Mouse (Mus musculus): Measurements from ENCODE around the gene Slc35d2. TPM values are rescaled to one million over a fixed set of nuclear protein-coding genes. Genes with fewer than 3 reads are reported as not detected.

The Slc35d2 gene
- polyA plus RNA-seq, 1 experiment from 2014 or later = 4.7 TPM

DNA sequence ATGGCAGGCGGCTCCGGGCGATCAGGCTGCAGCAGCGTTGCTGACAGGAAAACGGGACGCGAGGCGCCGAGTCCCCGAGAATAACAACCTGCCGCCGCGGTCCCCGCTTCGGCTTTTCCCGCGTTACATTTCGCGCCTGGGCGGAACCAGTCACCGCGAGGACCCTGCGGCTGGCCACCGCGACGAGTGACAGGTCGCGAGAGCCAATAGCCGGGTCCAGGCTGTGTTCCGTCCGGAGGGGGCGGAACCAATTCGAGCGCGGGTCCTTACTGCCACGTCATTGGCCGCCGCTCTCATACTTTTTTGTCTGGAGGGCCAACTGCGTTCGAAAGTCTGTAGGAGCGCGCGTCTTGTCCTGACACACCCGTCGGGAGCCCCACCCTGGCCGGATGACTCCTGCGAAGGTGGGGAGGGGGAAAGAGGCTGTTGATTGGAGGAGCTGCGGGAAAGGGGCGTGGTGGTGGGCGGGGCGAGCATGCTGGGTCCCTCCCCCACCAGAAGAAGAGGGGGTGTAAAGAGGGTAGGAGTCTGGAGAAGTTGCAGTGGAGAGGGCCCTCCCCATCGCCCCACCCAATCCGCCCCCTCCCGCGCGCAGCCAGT lies 24.0 kb upstream of the Slc35d2 start, which contains the start of gene Zfp367:
Zfp367 (minus strand) TSS at position 120 of the 600 bp plus-strand sequence.
- Histone ChIP-seq H3K9me3 (no peaks in the 10 kb centered on the region), H3K36me3 (no peaks in the 10 kb centered on the region), H3K4me1 (peaks cover 40% of the 10 kb centered on the region), H3K4me2 (peak within 1 kb of the TSS; percentile 84), H3K27me3 (no peaks in the 10 kb centered on the region), H3K27ac (peak within 1 kb of the TSS; percentile 95), H3K4me3 (peak within 1 kb of the TSS; percentile 90), H3K9ac (peak within 1 kb of the TSS; percentile 79)
- under 1% methylated on average over 53 of the region's 56 CpGs for WGBS
- peak; percentile 96 for ATAC-seq (ENCODE audit: borderline replicate concordance, extremely low read depth, low FRiP score, low TSS enrichment)

DNA sequence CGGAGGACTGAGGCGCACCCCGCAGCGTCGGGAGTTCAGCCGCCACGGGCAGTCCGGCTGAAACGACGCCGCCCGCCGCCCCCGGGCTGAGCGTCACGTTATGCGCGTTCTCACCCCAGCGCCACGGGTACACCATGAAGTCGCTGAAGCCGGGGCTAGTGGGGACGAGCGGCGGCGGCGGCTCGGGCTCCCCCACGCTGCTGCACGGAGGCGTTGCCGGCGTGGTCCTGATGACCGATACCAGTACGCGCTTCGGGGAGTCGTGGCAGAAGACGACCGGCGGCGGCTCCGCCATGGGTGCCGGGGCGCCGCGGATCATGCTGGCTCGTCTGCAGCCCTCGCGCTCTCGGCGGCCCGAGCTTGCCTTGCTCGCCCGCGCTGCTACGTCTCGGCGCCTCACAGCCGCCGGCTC lies 23.5 kb upstream of the Slc35d2 start:
- ATAC-seq (ENCODE audit: borderline replicate concordance, extremely low read depth, low FRiP score, low TSS enrichment) = peak; percentile 6; the same call in 1 of the 2 replicates

DNA sequence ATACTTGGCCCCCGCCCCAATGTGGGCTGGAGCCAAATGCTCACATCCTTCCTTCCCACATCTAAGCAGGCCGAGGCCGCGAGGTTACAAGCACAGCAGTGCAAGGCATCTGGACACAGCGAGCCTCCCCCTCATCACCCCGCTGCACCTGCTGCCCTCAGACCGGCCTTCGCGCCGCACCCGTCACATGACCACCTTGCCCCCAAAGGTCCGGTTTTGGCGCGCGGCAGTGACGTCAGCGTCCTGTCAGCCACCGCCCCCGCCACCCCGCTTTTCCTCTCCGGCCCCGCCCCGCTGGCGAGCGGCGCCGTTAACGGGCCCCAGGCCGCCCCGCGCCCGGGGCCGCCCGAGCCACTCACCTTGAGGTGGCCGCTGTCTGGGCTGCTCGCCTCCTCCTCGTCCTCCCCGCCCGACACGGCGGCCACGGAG lies 23.1 kb upstream of the Slc35d2 start:
- Histone ChIP-seq H3K36me3 (no peaks in the 10 kb centered on the region), H3K4me1 (peaks cover 40% of the 10 kb centered on the region), H3K4me2 (peak overlapping the region; percentile 84), H3K9ac (peak overlapping the region; percentile 79), H3K27me3 (no peaks in the 10 kb centered on the region), H3K27ac (peak overlapping the region; percentile 95), H3K4me3 (peak overlapping the region; percentile 90), H3K9me3 (no peaks in the 10 kb centered on the region)
- WGBS = under 1% methylated on average over 42 of the region's 42 CpGs
- ATAC-seq (ENCODE audit: borderline replicate concordance, extremely low read depth, low FRiP score, low TSS enrichment) = peak; percentile 6; the same call in 1 of the 2 replicates

More for the DNA sequence above, 23.5 kb upstream of the Slc35d2 start:
- Histone ChIP-seq H3K9ac (peak overlapping the region; percentile 79), H3K4me1 (peaks cover 40% of the 10 kb centered on the region), H3K27ac (peak overlapping the region; percentile 95), H3K27me3 (no peaks in the 10 kb centered on the region), H3K4me3 (peak overlapping the region; percentile 90), H3K9me3 (no peaks in the 10 kb centered on the region), H3K4me2 (peak overlapping the region; percentile 84), H3K36me3 (no peaks in the 10 kb centered on the region)
- WGBS = under 1% methylated on average over 61 of the region's 61 CpGs

DNA sequence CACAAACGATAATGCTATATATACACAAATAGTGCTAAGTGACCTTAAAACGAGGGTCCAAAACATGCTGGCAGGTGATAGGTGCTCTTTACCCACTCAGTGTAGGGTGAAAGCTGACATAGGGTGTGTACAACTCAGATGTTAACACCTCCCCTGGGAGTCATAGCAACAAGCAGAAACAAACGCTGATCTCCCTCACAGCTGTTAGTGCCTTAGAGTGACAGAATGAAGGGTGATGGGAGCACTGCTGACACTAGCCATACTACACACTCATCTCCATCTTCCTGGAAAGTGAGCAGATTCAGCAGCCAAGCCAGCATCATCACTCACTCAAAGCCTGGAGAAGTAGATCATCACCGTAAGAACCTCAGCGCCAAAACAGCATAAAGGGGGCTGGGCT lies 21.0 kb upstream of the Slc35d2 start:
- no peak for ATAC-seq (ENCODE audit: borderline replicate concordance, extremely low read depth, low FRiP score, low TSS enrichment)
- no peak overlapping the region for H3K9ac ChIP-seq
- peaks cover 35% of the 10 kb centered on the region for H3K4me1 ChIP-seq
- no peaks in the 10 kb centered on the region for H3K27me3 ChIP-seq
- H3K4me2 ChIP-seq = 0 out of 2 replicates have a peak overlapping the region, but pooled peaks have one; percentile 1
- H3K4me3 ChIP-seq = no peak overlapping the region
- no peaks in the 10 kb centered on the region for H3K9me3 ChIP-seq
- no peaks in the 10 kb centered on the region for H3K36me3 ChIP-seq
- 47% methylated on average over 5 of the region's 5 CpGs for WGBS
- no peak overlapping the region for H3K27ac ChIP-seq

DNA sequence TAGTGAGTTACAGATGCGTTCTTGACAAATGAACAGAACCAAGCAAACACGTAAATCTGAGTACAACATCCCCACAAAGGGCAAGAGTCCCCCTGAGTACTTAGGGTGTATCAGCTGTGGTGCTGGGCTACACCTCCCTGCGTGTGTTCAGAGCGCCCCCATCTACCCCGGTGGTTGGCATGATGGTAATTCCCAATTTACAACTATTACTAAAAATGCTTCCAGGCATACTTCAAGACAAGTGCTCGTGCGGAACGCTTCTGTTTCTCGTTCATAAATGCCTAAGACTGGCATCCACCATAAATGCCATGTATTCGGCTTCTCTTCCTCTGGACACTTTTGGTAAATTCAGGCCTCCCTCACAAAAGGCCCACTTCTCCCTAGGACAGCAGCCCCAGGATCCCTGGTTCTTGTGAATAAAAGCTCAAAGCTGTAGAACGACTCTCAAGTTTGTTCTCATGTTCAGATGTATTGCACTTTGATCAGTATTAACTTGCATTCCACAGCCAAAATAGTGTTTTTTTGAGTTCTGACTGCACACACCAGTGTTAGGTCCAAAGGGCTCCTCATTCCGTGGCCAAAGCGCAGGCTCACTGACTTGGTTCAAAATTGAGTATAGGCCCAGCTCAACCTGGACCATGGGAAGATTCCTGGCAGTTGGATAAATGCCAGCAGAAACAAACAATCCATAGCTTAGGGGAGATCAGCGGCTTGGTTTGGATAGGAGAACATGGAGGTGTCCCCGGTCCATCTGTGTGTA lies 628 bp upstream of the Slc35d2 start:
- 36% methylated on average over 15 of the region's 15 CpGs for WGBS

DNA sequence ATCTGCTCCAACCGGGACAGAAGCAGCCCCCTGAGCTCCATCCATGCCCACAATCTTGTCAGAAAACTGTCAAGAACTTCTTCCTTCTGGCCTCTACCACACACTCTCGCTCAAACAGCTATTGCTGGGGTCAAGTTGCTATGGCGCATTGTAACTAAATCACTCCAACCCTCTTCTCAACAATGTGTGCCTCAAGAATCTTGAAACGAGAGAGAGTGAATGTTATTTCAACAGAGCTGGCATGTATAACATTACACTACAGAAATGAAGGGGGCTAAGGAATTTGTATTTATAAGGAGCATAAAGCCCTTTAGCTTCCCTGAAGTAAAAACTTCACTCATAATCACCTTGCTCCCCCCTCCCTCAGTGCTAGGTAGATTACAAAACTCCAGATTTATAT lies 2.9 kb downstream of the Slc35d2 start:
- H3K4me2 ChIP-seq = no peak overlapping the region
- no peaks in the 10 kb centered on the region for H3K9me3 ChIP-seq
- 0 out of 2 replicates have a peak overlapping the region, but pooled peaks have one; percentile 19 for H3K27ac ChIP-seq
- no peaks in the 10 kb centered on the region for H3K36me3 ChIP-seq
- H3K9ac ChIP-seq = no peak overlapping the region
- H3K4me3 ChIP-seq = no peak overlapping the region
- peaks cover 10% of the 10 kb centered on the region; the same call in 1 of the 2 replicates for H3K4me1 ChIP-seq
- no peaks in the 10 kb centered on the region for H3K27me3 ChIP-seq
- 33% methylated on average over 4 of the region's 4 CpGs for WGBS
- ATAC-seq (ENCODE audit: borderline replicate concordance, extremely low read depth, low FRiP score, low TSS enrichment) = no peak

More for the DNA sequence above, 628 bp upstream of the Slc35d2 start:
- Histone ChIP-seq H3K4me2 (peak overlapping the region; percentile 83), H3K9ac (peak overlapping the region; percentile 61), H3K4me3 (peak overlapping the region; percentile 62), H3K9me3 (no peaks in the 10 kb centered on the region), H3K4me1 (peaks cover 10% of the 10 kb centered on the region; the same call in 1 of the 2 replicates), H3K27me3 (no peaks in the 10 kb centered on the region), H3K27ac (peak overlapping the region; percentile 52; the same call in 1 of the 2 replicates), H3K36me3 (peaks cover 18% of the 10 kb centered on the region)
- peak; percentile 84 for ATAC-seq (ENCODE audit: borderline replicate concordance, extremely low read depth, low FRiP score, low TSS enrichment)

DNA sequence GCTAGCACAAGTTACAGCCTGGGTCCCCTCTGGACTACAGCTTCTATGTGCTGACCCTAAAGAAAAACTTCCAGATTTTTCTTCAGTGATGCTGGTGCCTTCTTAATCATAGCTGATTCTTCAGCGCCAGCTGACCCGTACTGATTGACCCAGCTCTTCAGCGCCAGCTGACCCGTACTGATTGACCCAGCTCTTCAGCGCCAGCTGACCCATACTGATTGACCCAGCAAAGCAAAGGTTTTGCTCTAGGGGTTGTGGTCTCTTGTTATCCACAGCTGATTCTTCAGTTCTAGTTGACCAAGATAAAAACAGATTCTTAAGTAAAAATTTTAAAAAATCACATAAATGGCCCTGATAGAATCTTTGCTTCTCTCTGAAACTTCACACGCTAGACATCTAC lies 4.3 kb downstream of the Slc35d2 start:
- no peak overlapping the region for H3K4me2 ChIP-seq
- H3K27ac ChIP-seq = no peak overlapping the region
- no peaks in the 10 kb centered on the region for H3K27me3 ChIP-seq
- no peaks in the 10 kb centered on the region for H3K9me3 ChIP-seq
- no peaks in the 10 kb centered on the region for H3K36me3 ChIP-seq
- 90% methylated on average over 6 of the region's 6 CpGs for WGBS
- peaks cover 10% of the 10 kb centered on the region; the same call in 1 of the 2 replicates for H3K4me1 ChIP-seq
- H3K4me3 ChIP-seq = no peak overlapping the region
- ATAC-seq (ENCODE audit: borderline replicate concordance, extremely low read depth, low FRiP score, low TSS enrichment) = no peak
- no peak overlapping the region for H3K9ac ChIP-seq

DNA sequence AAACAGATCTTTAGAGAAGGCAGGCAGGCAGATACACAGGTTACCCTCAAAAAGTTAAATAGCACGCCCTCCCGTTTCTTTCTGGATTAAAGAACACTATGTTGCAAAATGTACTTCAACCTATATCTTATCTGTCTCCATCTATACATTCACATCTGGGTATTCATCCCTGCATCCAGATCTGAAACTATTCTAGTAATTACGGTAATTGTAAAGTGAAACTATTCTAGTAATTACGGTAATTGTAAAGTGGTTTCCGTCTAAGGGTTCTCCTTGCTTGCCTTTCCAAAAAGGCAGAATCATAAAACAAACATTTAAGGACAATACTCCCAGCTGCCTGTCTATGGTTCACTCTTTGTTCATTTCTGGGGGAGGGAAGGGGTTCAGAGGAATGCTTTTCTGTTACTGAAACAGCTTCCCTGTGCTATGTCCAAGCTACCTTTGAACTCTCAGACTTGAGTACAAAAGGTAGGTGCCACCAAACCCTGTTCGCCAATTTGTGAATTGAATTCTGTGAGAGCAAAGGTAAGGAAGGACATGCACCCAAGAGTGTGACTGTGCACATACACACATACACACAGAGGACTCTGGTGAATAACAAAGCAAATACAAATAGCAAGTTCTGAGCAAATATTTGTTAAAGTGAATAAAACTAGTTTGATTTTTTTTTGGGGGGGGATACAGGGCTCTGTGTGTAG lies 5.5 kb downstream of the Slc35d2 start:
- H3K27me3 ChIP-seq = no peaks in the 10 kb centered on the region
- no peak overlapping the region for H3K27ac ChIP-seq
- H3K9me3 ChIP-seq = no peaks in the 10 kb centered on the region
- peaks cover 8% of the 10 kb centered on the region; the same call in 1 of the 2 replicates for H3K4me1 ChIP-seq
- H3K4me2 ChIP-seq = no peak overlapping the region
- no peaks in the 10 kb centered on the region for H3K36me3 ChIP-seq
- H3K4me3 ChIP-seq = no peak overlapping the region
- 39% methylated on average over 6 of the region's 6 CpGs for WGBS
- no peak overlapping the region for H3K9ac ChIP-seq
- no peak for ATAC-seq (ENCODE audit: borderline replicate concordance, extremely low read depth, low FRiP score, low TSS enrichment)

DNA sequence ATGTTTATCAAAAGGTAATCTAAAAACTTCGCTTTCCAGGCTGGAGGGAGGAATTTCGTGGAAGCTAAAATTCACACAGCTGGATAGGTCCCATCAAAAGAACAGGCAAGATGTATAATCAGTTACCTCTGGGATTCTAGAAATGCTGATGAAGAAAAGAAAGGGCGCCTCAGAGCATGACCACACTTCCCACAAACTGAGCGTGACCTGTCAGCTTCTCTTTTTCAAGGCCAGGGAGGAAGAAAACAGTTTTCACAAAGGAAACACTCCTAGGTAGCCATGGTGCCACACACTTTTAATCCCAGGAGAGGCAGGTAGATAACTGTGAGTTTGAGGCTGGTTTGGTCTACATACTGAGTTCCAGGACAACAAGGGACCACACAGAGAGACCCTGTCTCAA lies 8.4 kb downstream of the Slc35d2 start:
- no peaks in the 10 kb centered on the region for H3K9me3 ChIP-seq
- no peaks in the 10 kb centered on the region for H3K4me1 ChIP-seq
- no peak for ATAC-seq (ENCODE audit: borderline replicate concordance, extremely low read depth, low FRiP score, low TSS enrichment)
- no peak overlapping the region for H3K4me3 ChIP-seq
- no peak overlapping the region for H3K4me2 ChIP-seq
- no peaks in the 10 kb centered on the region for H3K36me3 ChIP-seq
- H3K9ac ChIP-seq = no peak overlapping the region
- 58% methylated on average over 4 of the region's 4 CpGs for WGBS
- H3K27ac ChIP-seq = no peak overlapping the region
- no peaks in the 10 kb centered on the region for H3K27me3 ChIP-seq

DNA sequence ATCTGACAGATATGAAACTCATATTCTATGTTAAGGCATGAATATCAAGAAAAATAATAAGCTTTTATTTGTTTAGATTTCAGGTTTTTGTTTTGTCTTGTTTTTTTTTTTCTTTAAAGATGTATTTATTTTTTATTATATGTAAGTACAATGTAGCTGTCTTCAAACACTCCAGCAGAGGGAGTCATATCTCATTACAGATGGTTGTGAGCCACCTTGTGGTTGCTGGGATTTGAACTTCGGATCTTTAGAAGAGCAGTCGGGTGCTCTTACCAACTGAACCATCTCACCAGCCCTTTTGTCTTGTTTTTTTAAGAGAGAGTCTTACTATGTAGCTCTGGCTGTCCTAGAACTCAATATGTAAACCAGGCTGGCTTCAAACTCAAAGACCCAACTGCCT lies 11.7 kb downstream of the Slc35d2 start:
- 55% methylated on average over 2 of the region's 2 CpGs for WGBS
- H3K9ac ChIP-seq = no peak overlapping the region

DNA sequence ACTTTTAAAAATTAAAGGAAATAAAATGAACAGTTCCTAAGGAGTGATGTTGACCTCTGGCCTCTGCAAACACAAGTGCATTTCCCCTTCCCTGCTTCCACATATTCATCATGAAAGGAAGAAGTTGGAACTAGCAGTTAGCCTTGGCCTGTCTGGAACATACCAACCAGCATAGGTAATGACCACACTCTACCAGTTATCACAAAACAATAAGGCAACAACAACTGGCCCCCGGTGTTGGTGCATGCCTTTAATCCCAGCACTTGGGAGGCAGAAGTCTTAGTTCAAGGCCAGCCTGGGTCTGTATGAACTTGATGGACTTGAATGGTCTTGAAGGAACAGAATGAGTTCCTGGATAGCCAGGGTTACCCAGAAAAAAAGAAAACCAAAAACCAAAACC lies 18.7 kb downstream of the Slc35d2 start:
- WGBS = 90% methylated on average over 1 of the region's 1 CpGs
- peaks cover 13% of the 10 kb centered on the region; the same call in 1 of the 2 replicates for H3K4me1 ChIP-seq
- no peak overlapping the region for H3K4me3 ChIP-seq
- H3K9me3 ChIP-seq = no peaks in the 10 kb centered on the region
- H3K9ac ChIP-seq = no peak overlapping the region
- no peak for ATAC-seq (ENCODE audit: borderline replicate concordance, extremely low read depth, low FRiP score, low TSS enrichment)
- H3K27ac ChIP-seq = no peak overlapping the region
- no peak overlapping the region for H3K4me2 ChIP-seq
- H3K27me3 ChIP-seq = no peaks in the 10 kb centered on the region
- no peaks in the 10 kb centered on the region for H3K36me3 ChIP-seq

More for the DNA sequence above, 11.7 kb downstream of the Slc35d2 start:
- Histone ChIP-seq H3K27me3 (no peaks in the 10 kb centered on the region), H3K4me1 (no peaks in the 10 kb centered on the region), H3K36me3 (no peaks in the 10 kb centered on the region), H3K27ac (no peak overlapping the region), H3K4me2 (no peak overlapping the region), H3K4me3 (no peak overlapping the region), H3K9me3 (no peaks in the 10 kb centered on the region)
- ATAC-seq (ENCODE audit: borderline replicate concordance, extremely low read depth, low FRiP score, low TSS enrichment) = no peak
